Mouse (Mus musculus): ENCODE data around the gene Mark4. TPM values are rescaled to one million over a fixed set of nuclear protein-coding genes. Genes with fewer than 3 reads are reported as not detected.

Gene Mark4
- 6.6 and 7.9 TPM in 2 replicates for polyA plus RNA-seq (2015; fragmentation: Nextera tagmentation; extraction: Ambion mirVana)

- H3K9me3 ChIP-seq (replicated peaks; ENCODE audit: low read length) = no peaks in the 10 kb centered on the region
Measured at GRCm38 (mm10) chr7:19458591-19459111, at the start of gene Mark4. Mark4 (minus strand) TSS chr7:19458821.

GRCm38 (mm10) chr7:19507612-19507981 lies 49.0 kb upstream of the Mark4 start:
- peaks cover 15% of the 10 kb centered on the region; the same call in 1 of the 2 replicates for H3K4me1 ChIP-seq (replicated peaks; ENCODE audit: insufficient read depth, low read length)
- no peaks in the 10 kb centered on the region for H3K9me3 ChIP-seq (replicated peaks; ENCODE audit: low read length)
- WGBS = 5% methylated on average over 18 of the region's 18 CpGs
- peak overlapping the region; percentile 94 for H3K4me2 ChIP-seq (ENCODE audit: low read length)
- H3K27ac ChIP-seq = no peak overlapping the region; the same call in 1 of the 2 replicates
- ATAC-seq (replicated peaks; ENCODE audit: low FRiP score, low read depth) (no peak), DNase-seq (ENCODE audit: low spot score) (no peak)
- H3K4me3 ChIP-seq (replicated peaks; ENCODE audit: low read depth, low read length) = peak overlapping the region; percentile 57
- H3K36me3 ChIP-seq (ENCODE audit: insufficient read depth, low read length) = no peaks in the 10 kb centered on the region
- peak overlapping the region; percentile 69 for H3K9ac ChIP-seq (ENCODE audit: low read depth, low read length)
- no peak for TF ChIP-seq CTCF (IDR thresholded peaks at IDR 0.05; ENCODE audit: low read depth)
- no peaks in the 10 kb centered on the region for H3K27me3 ChIP-seq (ENCODE audit: insufficient read depth, low read length)

More at GRCm38 (mm10) chr7:19458591-19459111, at the start of gene Mark4:
- Histone ChIP-seq H3K27ac (peak within 1 kb of the TSS; percentile 85), H3K27me3 (ENCODE audit: insufficient read depth, low read length) (no peaks in the 10 kb centered on the region), H3K4me1 (replicated peaks; ENCODE audit: insufficient read depth, low read length) (peaks cover 10% of the 10 kb centered on the region; the same call in 1 of the 2 replicates), H3K36me3 (ENCODE audit: insufficient read depth, low read length) (0 out of 2 replicates have a peak, but pooled peaks cover 3% of the 10 kb centered on the region), H3K4me3 (replicated peaks; ENCODE audit: low read depth, low read length) (peak within 1 kb of the TSS; percentile 83), H3K4me2 (ENCODE audit: low read length) (peak within 1 kb of the TSS; percentile 95), H3K9ac (ENCODE audit: low read depth, low read length) (peak within 1 kb of the TSS; percentile 89)
- 0% methylated on average over 19 of the region's 42 CpGs for WGBS
- peak; percentile 91 for DNase-seq (ENCODE audit: low spot score)
- peak; percentile 82 for ATAC-seq (replicated peaks; ENCODE audit: low FRiP score, low read depth)
- no peak for TF ChIP-seq CTCF (IDR thresholded peaks at IDR 0.05; ENCODE audit: low read depth)

- WGBS = under 1% methylated on average over 71 of the region's 71 CpGs
- Histone ChIP-seq H3K4me3 (replicated peaks; ENCODE audit: low read depth, low read length) (peak overlapping the region; percentile 57), H3K9me3 (replicated peaks; ENCODE audit: low read length) (no peaks in the 10 kb centered on the region), H3K4me1 (replicated peaks; ENCODE audit: insufficient read depth, low read length) (peaks cover 15% of the 10 kb centered on the region; the same call in 1 of the 2 replicates), H3K9ac (ENCODE audit: low read depth, low read length) (peak overlapping the region; percentile 53), H3K27me3 (ENCODE audit: insufficient read depth, low read length) (no peaks in the 10 kb centered on the region), H3K36me3 (ENCODE audit: insufficient read depth, low read length) (no peaks in the 10 kb centered on the region), H3K27ac (no peak overlapping the region), H3K4me2 (ENCODE audit: low read length) (peak overlapping the region; percentile 94)
- DNase-seq (ENCODE audit: low spot score) = no peak
- TF ChIP-seq CTCF (IDR thresholded peaks at IDR 0.05; ENCODE audit: low read depth) = no peak
- ATAC-seq (replicated peaks; ENCODE audit: low FRiP score, low read depth) = no peak
Measured at GRCm38 (mm10) chr7:19506969-19507611, 48.5 kb upstream of the Mark4 start.

- peak; percentile 43; the same call in 1 of the 2 replicates for TF ChIP-seq CTCF (IDR thresholded peaks at IDR 0.05; ENCODE audit: low read depth)
- Histone ChIP-seq H3K4me1 (replicated peaks; ENCODE audit: insufficient read depth, low read length) (peaks cover 15% of the 10 kb centered on the region; the same call in 1 of the 2 replicates), H3K4me3 (replicated peaks; ENCODE audit: low read depth, low read length) (no peak overlapping the region), H3K27ac (no peak overlapping the region), H3K36me3 (ENCODE audit: insufficient read depth, low read length) (no peaks in the 10 kb centered on the region), H3K27me3 (ENCODE audit: insufficient read depth, low read length) (no peaks in the 10 kb centered on the region), H3K9ac (ENCODE audit: low read depth, low read length) (no peak overlapping the region), H3K4me2 (ENCODE audit: low read length) (peak overlapping the region; percentile 94), H3K9me3 (replicated peaks; ENCODE audit: low read length) (no peaks in the 10 kb centered on the region)
- ATAC-seq (replicated peaks; ENCODE audit: low FRiP score, low read depth) (no peak), DNase-seq (ENCODE audit: low spot score) (no peak)
- WGBS = 42% methylated on average over 6 of the region's 6 CpGs
Measured at GRCm38 (mm10) chr7:19506326-19506725, 47.7 kb upstream of the Mark4 start.

GRCm38 (mm10) chr7:19503481-19504068 lies 45.0 kb upstream of the Mark4 start:
- Histone ChIP-seq H3K4me3 (replicated peaks; ENCODE audit: low read depth, low read length) (no peak overlapping the region), H3K9ac (ENCODE audit: low read depth, low read length) (no peak overlapping the region), H3K36me3 (ENCODE audit: insufficient read depth, low read length) (no peaks in the 10 kb centered on the region), H3K9me3 (replicated peaks; ENCODE audit: low read length) (no peaks in the 10 kb centered on the region), H3K4me1 (replicated peaks; ENCODE audit: insufficient read depth, low read length) (peaks cover 11% of the 10 kb centered on the region; the same call in 1 of the 2 replicates), H3K27me3 (ENCODE audit: insufficient read depth, low read length) (no peaks in the 10 kb centered on the region), H3K4me2 (ENCODE audit: low read length) (no peak overlapping the region), H3K27ac (no peak overlapping the region)
- ATAC-seq (replicated peaks; ENCODE audit: low FRiP score, low read depth) (0 out of 2 replicates have a peak, but pooled peaks have one; percentile 5), DNase-seq (ENCODE audit: low spot score) (peak; percentile 80)
- WGBS = 27% methylated on average over 5 of the region's 5 CpGs
- TF ChIP-seq CTCF (IDR thresholded peaks at IDR 0.05; ENCODE audit: low read depth) = peak; percentile 92

- no peaks in the 10 kb centered on the region for H3K9me3 ChIP-seq (replicated peaks; ENCODE audit: low read length)
- TF ChIP-seq CTCF (IDR thresholded peaks at IDR 0.05; ENCODE audit: low read depth) = no peak
- 82% methylated on average over 4 of the region's 4 CpGs for WGBS
- no peak overlapping the region for H3K9ac ChIP-seq (ENCODE audit: low read depth, low read length)
- DNase-seq (ENCODE audit: low spot score) = no peak
- ATAC-seq (replicated peaks; ENCODE audit: low FRiP score, low read depth) = no peak
- H3K27ac ChIP-seq = peak overlapping the region; percentile 3; the same call in 1 of the 2 replicates
- no peaks in the 10 kb centered on the region for H3K27me3 ChIP-seq (ENCODE audit: insufficient read depth, low read length)
- H3K4me3 ChIP-seq (replicated peaks; ENCODE audit: low read depth, low read length) = no peak overlapping the region
- no peaks in the 10 kb centered on the region for H3K4me1 ChIP-seq (replicated peaks; ENCODE audit: insufficient read depth, low read length)
- no peak overlapping the region for H3K4me2 ChIP-seq (ENCODE audit: low read length)
- no peaks in the 10 kb centered on the region for H3K36me3 ChIP-seq (ENCODE audit: insufficient read depth, low read length)
Measured at GRCm38 (mm10) chr7:19501658-19502057, 43.0 kb upstream of the Mark4 start.

All from kidney, postnatal 0 days (tissue).